Mouse (Mus musculus) embryonic facial prominence, embryonic 12.5 days (tissue): Measurements from ENCODE around the gene Ndufaf2. TPM values are rescaled to one million over a fixed set of nuclear protein-coding genes. Genes with fewer than 3 reads are reported as not detected.

Experiments
- ATAC-seq: fragments of 200-750 bp; cut with Nextera tagmentation; 2 replicates; pipeline ENCODE4 v1.8.0; 2017; ENCODE audit not compliant: insufficient number of reproducible peaks, insufficient read depth, low FRiP score, low TSS enrichment
- H3K27ac ChIP-seq: fragments of 300-500 bp; sonication (generic); 2 replicates; pipeline ENCODE4 v1.5.1; 2016; ENCODE audit warnings: mild to moderate bottlenecking
- H3K27me3 ChIP-seq: fragments of 300-500 bp; sonication (generic); 2 replicates; pipeline ENCODE4 v1.6.1; 2016; ENCODE audit warnings: mild to moderate bottlenecking, moderate library complexity
- H3K36me3 ChIP-seq: fragments of 300-500 bp; sonication (generic); 2 replicates; pipeline ENCODE4 v1.6.1; 2016; ENCODE audit warnings: mild to moderate bottlenecking
- H3K4me1 ChIP-seq: fragments of 300-500 bp; sonication (generic); 2 replicates; pipeline ENCODE4 v1.6.1; 2016
- H3K4me2 ChIP-seq: fragments of 300-500 bp; sonication (generic); replicated peaks from 2 replicates; pipeline ENCODE4 v1.6.1; 2016; ENCODE audit warnings: mild to moderate bottlenecking, moderate library complexity
- H3K4me3 ChIP-seq: fragments of 300-500 bp; sonication (generic); 2 replicates; pipeline ENCODE4 v1.5.1; 2016; ENCODE audit warnings: mild to moderate bottlenecking
- H3K9ac ChIP-seq: fragments of 300-500 bp; sonication (generic); 2 replicates; pipeline ENCODE4 v1.6.1; 2016; ENCODE audit warnings: mild to moderate bottlenecking, moderate library complexity
- H3K9me3 ChIP-seq: fragments of 300-500 bp; sonication (generic); 2 replicates; pipeline ENCODE4 v1.6.1; 2016; ENCODE audit warnings: mild to moderate bottlenecking, moderate library complexity
- WGBS: fragments of 180-500 bp; shearing (Covaris S2); methylation state at CpG from one replicate; pipeline ENCODE4 v1.1.7; 2016; 5-methylcytosine and 5-hydroxymethylcytosine counted together
- polyA plus RNA-seq: library from polyadenylated mRNA; unstranded; fragments of >200 nt; fragmentation: Nextera tagmentation; extraction: Ambion mirVana; gene quantifications from 2 replicates; pipeline ENCODE4 v1.2.1, GENCODE M21; 2016

Ndufaf2 gene
- polyA plus RNA-seq, 1 experiment from 2014 or later: 94.0 TPM

- ATAC-seq: no peak
- Histone ChIP-seq H3K9me3 (no peaks in the 10 kb centered on the region), H3K9ac (no peak overlapping the region), H3K36me3 (peaks cover 30% of the 10 kb centered on the region), H3K4me3 (no peak overlapping the region), H3K4me1 (no peaks in the 10 kb centered on the region), H3K27me3 (no peaks in the 10 kb centered on the region), H3K4me2 (no peak overlapping the region), H3K27ac (no peak overlapping the region)
- 100% methylated on average over 1 of the region's 1 CpGs for WGBS
Measured at GRCm38 (mm10) chr13:108170002-108170401, 11.6 kb upstream of the Ndufaf2 start.

GRCm38 (mm10) chr13:108164621-108165020 is 6.2 kb upstream of the Ndufaf2 start:
- Histone ChIP-seq H3K4me2 (no peak overlapping the region), H3K4me1 (peaks cover 2% of the 10 kb centered on the region), H3K27ac (no peak overlapping the region), H3K4me3 (no peak overlapping the region), H3K36me3 (peaks cover 7% of the 10 kb centered on the region; the same call in 1 of the 2 replicates), H3K9ac (no peak overlapping the region), H3K27me3 (no peaks in the 10 kb centered on the region), H3K9me3 (no peaks in the 10 kb centered on the region)
- no peak for ATAC-seq
- 93% methylated on average over 3 of the region's 3 CpGs for WGBS

GRCm38 (mm10) chr13:108163912-108164311 is 5.5 kb upstream of the Ndufaf2 start:
- peaks cover 7% of the 10 kb centered on the region; the same call in 1 of the 2 replicates for H3K36me3 ChIP-seq
- H3K4me2 ChIP-seq: no peak overlapping the region
- H3K27me3 ChIP-seq: no peaks in the 10 kb centered on the region
- ATAC-seq: no peak
- H3K4me3 ChIP-seq: no peak overlapping the region
- H3K9me3 ChIP-seq: no peaks in the 10 kb centered on the region
- H3K4me1 ChIP-seq: peaks cover 4% of the 10 kb centered on the region
- WGBS: 94% methylated on average over 9 of the region's 9 CpGs
- no peak overlapping the region for H3K27ac ChIP-seq
- H3K9ac ChIP-seq: no peak overlapping the region

- Histone ChIP-seq H3K4me3 (no peak overlapping the region), H3K27ac (no peak overlapping the region), H3K4me1 (peaks cover 9% of the 10 kb centered on the region), H3K36me3 (peaks cover 7% of the 10 kb centered on the region; the same call in 1 of the 2 replicates), H3K4me2 (peak overlapping the region; percentile 72), H3K9ac (no peak overlapping the region), H3K27me3 (no peaks in the 10 kb centered on the region), H3K9me3 (no peaks in the 10 kb centered on the region)
- no peak for ATAC-seq
- WGBS: 65% methylated on average over 7 of the region's 7 CpGs
Measured at GRCm38 (mm10) chr13:108159963-108160362, 1.5 kb upstream of the Ndufaf2 start.

GRCm38 (mm10) chr13:108159241-108159575 is 785 bp upstream of the Ndufaf2 start:
- ATAC-seq: no peak
- Histone ChIP-seq H3K4me3 (peak overlapping the region; percentile 88), H3K9me3 (no peaks in the 10 kb centered on the region), H3K4me1 (peaks cover 9% of the 10 kb centered on the region), H3K36me3 (peaks cover 7% of the 10 kb centered on the region; the same call in 1 of the 2 replicates), H3K9ac (peak overlapping the region; percentile 58), H3K27ac (no peak overlapping the region), H3K27me3 (no peaks in the 10 kb centered on the region), H3K4me2 (peak overlapping the region; percentile 72)
- WGBS: 7% methylated on average over 8 of the region's 8 CpGs

- Histone ChIP-seq H3K9me3 (no peaks in the 10 kb centered on the region), H3K9ac (peak overlapping the region; percentile 58), H3K4me1 (peaks cover 9% of the 10 kb centered on the region), H3K4me2 (peak overlapping the region; percentile 72), H3K4me3 (peak overlapping the region; percentile 88), H3K27me3 (no peaks in the 10 kb centered on the region), H3K36me3 (peaks cover 4% of the 10 kb centered on the region; the same call in 1 of the 2 replicates), H3K27ac (no peak overlapping the region)
- peak; percentile 12; the same call in 1 of the 2 replicates for ATAC-seq
- 2% methylated on average over 37 of the region's 42 CpGs for WGBS
Measured at GRCm38 (mm10) chr13:108157732-108158464, 525 bp downstream of the Ndufaf2 start.

- peaks cover 9% of the 10 kb centered on the region for H3K4me1 ChIP-seq
- ATAC-seq: no peak
- peak overlapping the region; percentile 72; the same call in 1 of the 2 replicates for H3K4me2 ChIP-seq
- no peaks in the 10 kb centered on the region for H3K27me3 ChIP-seq
- no peaks in the 10 kb centered on the region for H3K9me3 ChIP-seq
- no peak overlapping the region for H3K27ac ChIP-seq
- peaks cover 3% of the 10 kb centered on the region; the same call in 1 of the 2 replicates for H3K36me3 ChIP-seq
- 80% methylated on average over 2 of the region's 2 CpGs for WGBS
- H3K4me3 ChIP-seq: peak overlapping the region; percentile 88; the same call in 1 of the 2 replicates
- H3K9ac ChIP-seq: no peak overlapping the region
Measured at GRCm38 (mm10) chr13:108157156-108157555, 1.3 kb downstream of the Ndufaf2 start.

GRCm38 (mm10) chr13:108152650-108153372 is 5.6 kb downstream of the Ndufaf2 start:
- ATAC-seq: no peak

GRCm38 (mm10) chr13:108151782-108152181 is 6.6 kb downstream of the Ndufaf2 start:
- Histone ChIP-seq H3K36me3 (no peaks in the 10 kb centered on the region), H3K4me1 (no peaks in the 10 kb centered on the region), H3K4me2 (no peak overlapping the region), H3K4me3 (no peak overlapping the region), H3K27ac (no peak overlapping the region), H3K9ac (no peak overlapping the region), H3K9me3 (no peaks in the 10 kb centered on the region), H3K27me3 (no peaks in the 10 kb centered on the region)
- no peak for ATAC-seq

More at GRCm38 (mm10) chr13:108152650-108153372, 5.6 kb downstream of the Ndufaf2 start:
- H3K36me3 ChIP-seq: no peaks in the 10 kb centered on the region
- no peak overlapping the region for H3K27ac ChIP-seq
- H3K9ac ChIP-seq: no peak overlapping the region
- 71% methylated on average over 8 of the region's 8 CpGs for WGBS
- no peak overlapping the region for H3K4me3 ChIP-seq
- no peaks in the 10 kb centered on the region for H3K27me3 ChIP-seq
- no peak overlapping the region for H3K4me2 ChIP-seq
- no peaks in the 10 kb centered on the region for H3K9me3 ChIP-seq
- H3K4me1 ChIP-seq: peaks cover 4% of the 10 kb centered on the region; the same call in 1 of the 2 replicates

GRCm38 (mm10) chr13:108144086-108144485 is 14.3 kb downstream of the Ndufaf2 start:
- Histone ChIP-seq H3K4me2 (no peak overlapping the region), H3K9ac (no peak overlapping the region), H3K4me3 (no peak overlapping the region), H3K27ac (no peak overlapping the region), H3K4me1 (no peaks in the 10 kb centered on the region), H3K27me3 (no peaks in the 10 kb centered on the region), H3K9me3 (no peaks in the 10 kb centered on the region), H3K36me3 (no peaks in the 10 kb centered on the region)
- WGBS: 96% methylated on average over 8 of the region's 8 CpGs
- no peak for ATAC-seq

GRCm38 (mm10) chr13:108138403-108138977 is 19.9 kb downstream of the Ndufaf2 start:
- no peak for ATAC-seq

More at GRCm38 (mm10) chr13:108138403-108138977, 19.9 kb downstream of the Ndufaf2 start:
- 85% methylated on average over 5 of the region's 5 CpGs for WGBS
- no peaks in the 10 kb centered on the region for H3K9me3 ChIP-seq
- no peaks in the 10 kb centered on the region for H3K4me1 ChIP-seq
- no peak overlapping the region for H3K4me3 ChIP-seq
- no peak overlapping the region for H3K27ac ChIP-seq
- H3K9ac ChIP-seq: no peak overlapping the region
- no peak overlapping the region for H3K4me2 ChIP-seq
- no peaks in the 10 kb centered on the region for H3K36me3 ChIP-seq
- no peaks in the 10 kb centered on the region for H3K27me3 ChIP-seq
